Mouse (Mus musculus): Measurements from ENCODE around the gene Tnfrsf14. TPM values are rescaled to one million over a fixed set of nuclear protein-coding genes. Genes with fewer than 3 reads are reported as not detected.
A peak's percentile ranks its signal among the peaks of the same experiment; 100 is the strongest.

Tnfrsf14 gene
- total RNA-seq, 2 experiments from 2014 or later = 5.3 to 7.1 TPM

DNA sequence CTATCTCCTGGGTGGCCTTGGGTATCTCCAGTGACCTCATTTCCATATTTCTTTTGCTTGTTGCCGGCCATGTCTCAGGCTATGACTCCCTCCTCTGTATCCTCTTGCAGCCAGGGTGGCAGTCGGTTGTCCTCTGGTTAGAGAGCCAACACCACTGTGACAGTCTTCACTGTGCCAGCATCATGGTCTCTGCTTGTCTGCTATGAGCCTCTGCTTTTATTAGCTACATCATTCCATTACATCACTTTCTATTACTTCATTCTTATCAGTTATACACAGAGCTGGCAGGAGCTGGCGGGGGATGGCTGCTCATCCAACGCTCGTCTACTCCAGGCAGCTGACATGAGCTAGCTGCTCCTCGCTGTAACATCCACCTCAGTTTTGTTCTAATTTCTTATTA, 47.6 kb downstream of the Tnfrsf14 start:
- DNase-seq = peak; percentile 61 to 78

DNA sequence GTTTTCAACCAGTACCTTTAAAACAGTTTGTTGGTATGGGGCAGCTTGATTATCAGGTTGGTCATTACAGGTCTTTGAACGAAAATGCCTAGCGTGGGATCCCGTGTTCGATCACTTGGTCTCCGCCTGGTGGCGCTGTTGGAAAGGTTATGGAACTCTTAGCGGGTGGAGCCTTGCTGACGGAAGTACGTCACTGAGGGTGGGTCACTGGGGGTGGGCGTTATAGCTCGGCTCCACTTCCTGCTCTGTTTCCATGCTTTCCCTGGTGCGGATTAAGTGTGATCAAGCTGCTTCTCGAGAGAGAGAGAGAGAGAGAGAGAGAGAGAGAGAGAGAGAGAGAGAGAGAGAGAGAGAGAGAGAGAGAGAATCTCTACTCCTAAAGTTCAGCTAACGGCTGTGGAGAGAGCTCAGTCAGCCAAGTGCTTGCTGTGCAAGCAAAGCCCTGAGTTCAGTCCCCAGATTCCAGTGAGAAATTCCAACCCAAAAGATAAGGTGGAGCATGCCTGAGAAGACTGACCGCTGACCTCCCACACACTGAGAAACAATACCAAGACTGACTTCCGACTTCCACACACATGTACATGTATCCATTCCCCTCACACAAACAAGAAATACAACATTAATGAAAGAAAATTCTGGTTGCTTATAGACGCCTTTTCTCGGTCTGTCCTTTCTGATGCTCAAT, 50.4 kb downstream of the Tnfrsf14 start:
- peak; percentile 93 to 97 for DNase-seq

DNA sequence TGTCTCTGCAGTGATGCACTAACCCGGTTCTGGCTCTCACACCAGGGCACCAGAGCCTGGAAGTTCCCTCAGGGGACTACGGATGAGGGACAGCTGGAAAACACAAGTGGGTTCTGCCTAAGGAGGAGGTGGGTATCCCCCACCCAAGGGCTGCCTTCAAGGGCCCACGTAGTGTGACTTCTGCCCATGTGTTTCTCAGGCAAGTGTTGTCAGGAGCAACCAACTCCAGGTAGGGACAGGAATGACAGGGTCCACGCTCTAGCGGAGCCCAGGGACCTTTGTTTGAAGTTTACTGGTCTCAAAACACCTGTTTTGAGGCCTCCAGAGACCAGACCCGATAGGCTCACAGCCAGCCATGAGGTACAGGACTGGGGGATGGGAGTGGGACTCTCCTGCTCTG, 55.2 kb downstream of the Tnfrsf14 start:
- DNase-seq = no peak

Other genes starting within 250 kb of the Tnfrsf14 start
- gene Ttc34, start 91.1 kb downstream of the Tnfrsf14 start, total RNA-seq (2021) = under 1 TPM; 0.15 to 0.18 TPM
- under 1 TPM; 0.10 to 0.13 TPM for gene Mmel1, start 59.0 kb downstream of the Tnfrsf14 start, total RNA-seq (2021)
- gene Fam213b, start 29.4 kb downstream of the Tnfrsf14 start, total RNA-seq (2021) = 10 to 100 TPM; 82.5 to 98.2 TPM
- gene Hes5, start 32.4 kb upstream of the Tnfrsf14 start, total RNA-seq (2021) = under 1 TPM; 0.31 to 0.67 TPM
- gene Pank4, start 35.6 kb upstream of the Tnfrsf14 start, total RNA-seq (2021) = 10 to 100 TPM; 38.7 to 41.4 TPM
- under 1 TPM in 1 of 2 experiments, not detected in 1; 0.28 TPM for gene Plch2, start 128.2 kb upstream of the Tnfrsf14 start, total RNA-seq (2021)
- 10 to 100 TPM; 20.7 to 22.0 TPM for gene Pex10, start 138.5 kb upstream of the Tnfrsf14 start, total RNA-seq (2021)
- gene Rer1, start 157.8 kb upstream of the Tnfrsf14 start, total RNA-seq (2021) = 10 to 100 TPM; 72.0 to 75.8 TPM
- 1 to 10 TPM; 1.0 to 2.3 TPM for gene Morn1, start 158.0 kb upstream of the Tnfrsf14 start, total RNA-seq (2021)